Mouse (Mus musculus) liver, embryonic 14.5 days (tissue): ENCODE results near the gene Cby3. TPM values are rescaled to one million over a fixed set of nuclear protein-coding genes. Genes with fewer than 3 reads are reported as not detected.
"Not testable (repeated sequence)": the region's sequence is repeated elsewhere in the genome, so short reads cannot be mapped to it uniquely, and the experiment has no call there.

ENCODE experiments used
- ATAC-seq: fragments of 200-750 bp; cut with Nextera tagmentation; 2 replicates; pipeline ENCODE4 v1.8.0; 2017; ENCODE audit warnings: moderate number of reproducible peaks, mild to moderate bottlenecking, moderate library complexity; ENCODE audit not compliant: insufficient read depth
- DNase-seq, 3 experiments: peaks; one replicate each; pipeline ENCODE4 v3.0.0-alpha.2; 2012 to 2013; ENCODE audit warnings: low read depth in 3 of 3, low spot score in 3 of 3
- H3K27ac ChIP-seq: fragments of 300-500 bp; sonication (generic); 2 replicates; pipeline ENCODE4 v1.5.1; 2014; ENCODE audit warnings: moderate library complexity, mild to moderate bottlenecking, control low read depth, inconsistent platforms
- H3K27me3 ChIP-seq: fragments of 300-500 bp; sonication (generic); 2 replicates; pipeline ENCODE4 v1.6.1; 2014; ENCODE audit warnings: mild to moderate bottlenecking, low read length, moderate library complexity; ENCODE audit not compliant: control insufficient read depth, insufficient read depth
- H3K36me3 ChIP-seq: fragments of 300-500 bp; sonication (generic); replicated peaks from 2 replicates; pipeline ENCODE4 v1.6.1; 2014; ENCODE audit warnings: low read depth; ENCODE audit not compliant: control insufficient read depth, insufficient read depth
- H3K4me1 ChIP-seq, 2 experiments: fragments of 200-500 bp in 1 of 2; fragments of 300-500 bp in 1 of 2; sonication (generic) in 1 of 2; replicated peaks; 2 replicates each; pipeline ENCODE4 v1.6.1; 2012 to 2014; ENCODE audit warnings: antibody characterized with exemption in 1 of 2, inconsistent platforms in 1 of 2, low read length in 1 of 2; ENCODE audit not compliant: control insufficient read depth in 2 of 2, insufficient read depth in 2 of 2
- H3K4me2 ChIP-seq: fragments of 300-500 bp; sonication (generic); 2 replicates; pipeline ENCODE4 v1.6.1; 2014; ENCODE audit warnings: low read depth, mild to moderate bottlenecking, control low read depth, moderate library complexity
- H3K4me3 ChIP-seq, 2 experiments: fragments of 200-500 bp in 1 of 2; fragments of 300-500 bp in 1 of 2; sonication (generic) in 1 of 2; 2 replicates each; pipeline ENCODE4 v1.5.1; 2012 to 2014; ENCODE audit warnings: low read depth in 2 of 2, low read length in 2 of 2, mild to moderate bottlenecking in 2 of 2, control low read depth in 1 of 2, inconsistent platforms in 1 of 2, moderate library complexity in 1 of 2; ENCODE audit not compliant: insufficient read depth in 1 of 2
- H3K9ac ChIP-seq: fragments of 300-500 bp; sonication (generic); replicated peaks from 2 replicates; pipeline ENCODE4 v1.6.1; 2014; ENCODE audit warnings: mild to moderate bottlenecking, control low read depth, moderate library complexity
- H3K9me3 ChIP-seq: fragments of 300-500 bp; sonication (generic); 2 replicates; pipeline ENCODE4 v1.6.1; 2016; ENCODE audit warnings: low read length, mixed read lengths; ENCODE audit not compliant: control insufficient read depth
- CTCF ChIP-seq: IDR thresholded peaks from 2 replicates; pipeline ENCODE4 v1.5.1; 2016; ENCODE audit warnings: antibody characterized with exemption, low read depth, control low read depth
- EP300 ChIP-seq: IDR thresholded peaks from 2 replicates; pipeline ENCODE4 v1.6.1; 2016; ENCODE audit warnings: antibody characterized with exemption, low read depth
- WGBS: fragments of 180-500 bp; shearing (Covaris S2); extraction: QIAGEN DNeasy Blood & Tissue Kit; methylation state at CpG from one replicate; pipeline ENCODE4 v1.1.7; 2014; ENCODE audit not compliant: insufficient replicate concordance; 5-methylcytosine and 5-hydroxymethylcytosine counted together
- polyA plus RNA-seq, 2 experiments: library from polyadenylated mRNA; depleted of rRNA in 1 of 2; stranded (reverse) in 1 of 2; unstranded in 1 of 2; fragments of >200 nt; fragmentation: Nextera tagmentation in 1 of 2; extraction: Ambion mirVana in 1 of 2; gene quantifications; 2 replicates each; pipeline versions ENCODE4 v1.2.1 to v1.2.3; 2012 to 2014

Gene Cby3
- polyA plus RNA-seq, 2 experiments = not detected

DNA sequence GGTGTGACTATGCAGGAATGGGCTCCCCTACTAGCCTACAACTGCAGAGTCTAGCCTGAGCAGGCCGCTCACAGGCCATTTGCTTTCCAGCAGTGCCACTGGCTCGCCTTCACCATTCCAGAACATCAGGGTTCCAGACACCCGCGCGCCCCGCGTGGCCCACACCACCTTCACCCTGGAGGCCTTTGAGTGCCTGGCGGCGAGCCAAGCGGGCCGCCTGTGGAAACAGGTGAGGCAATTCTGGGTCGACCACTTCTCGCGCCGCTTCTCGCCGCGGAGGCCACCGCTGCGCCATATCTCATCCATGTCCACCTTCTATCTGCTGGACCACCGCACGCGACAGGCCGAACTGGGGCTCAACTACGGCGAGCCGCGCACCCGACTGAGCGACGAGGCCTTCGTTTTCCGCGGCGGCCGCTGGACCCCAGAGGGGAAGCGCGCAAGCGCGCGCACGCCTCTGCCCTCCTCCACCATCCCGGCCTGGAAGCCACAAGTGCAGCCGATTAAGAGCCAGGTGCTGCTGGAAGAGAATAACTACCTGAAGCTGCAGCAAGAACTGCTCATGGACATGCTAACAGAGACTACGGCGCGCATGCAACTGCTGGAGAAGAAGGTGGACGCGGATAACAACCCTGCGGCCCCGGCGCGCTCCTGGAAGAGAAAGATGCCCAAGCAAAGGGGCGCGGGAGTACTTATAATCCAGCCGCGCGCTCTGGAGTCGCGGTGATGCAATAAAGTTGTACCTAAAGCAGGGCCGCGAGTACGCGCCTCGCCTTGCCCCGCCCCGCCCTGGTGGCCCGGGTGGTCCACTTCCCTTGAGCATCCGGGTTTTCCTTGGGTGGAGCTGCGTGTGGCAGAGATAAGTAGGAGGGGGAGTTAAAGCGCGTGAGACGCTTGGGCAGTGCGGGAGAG is 4.9 kb downstream of the Cby3 start:
- DNase-seq (peak in 1 of 3 experiments; percentile 49), ATAC-seq (peak; percentile 24; the same call in 1 of the 2 replicates)
- H3K4me1 ChIP-seq = peaks cover 2 to 7% of the 10 kb centered on the region in 2 experiments; a peak in 2 of 4 replicates
- H3K4me2 ChIP-seq = peak overlapping the region; percentile 72
- H3K27ac ChIP-seq = no peak overlapping the region
- no peak for TF ChIP-seq EP300
- TF ChIP-seq CTCF = no peak
- no peaks in the 10 kb centered on the region for H3K36me3 ChIP-seq
- peak overlapping the region; percentile 52 to 56 for H3K4me3 ChIP-seq
- H3K9ac ChIP-seq = no peak overlapping the region; the same call in 1 of the 2 replicates
- 3% methylated on average over 74 of the region's 74 CpGs for WGBS
- H3K27me3 ChIP-seq = peaks cover 11% of the 10 kb centered on the region
- H3K9me3 ChIP-seq = no peaks in the 10 kb centered on the region

DNA sequence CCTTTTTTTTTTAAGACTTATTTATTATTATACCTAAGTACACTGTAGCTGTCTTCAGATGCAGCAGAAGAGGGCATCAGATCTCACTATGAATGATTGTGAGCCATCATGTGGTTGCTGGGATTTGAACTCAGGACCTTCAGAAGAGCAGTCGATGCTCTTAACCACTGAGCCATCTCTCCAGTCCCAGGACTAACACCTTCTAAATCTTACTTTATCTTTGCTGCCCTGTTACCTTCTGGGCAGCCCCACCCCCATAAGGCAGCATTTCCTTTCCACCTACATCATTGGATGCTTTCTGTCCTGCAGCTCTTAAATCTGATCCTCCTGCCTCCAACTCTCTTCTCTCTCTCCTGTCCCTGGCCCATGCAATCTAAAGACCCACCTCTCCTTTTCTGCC is 7.0 kb downstream of the Cby3 start:
- not testable (repeated sequence) for ATAC-seq, H3K36me3 ChIP-seq, H3K4me2 ChIP-seq, H3K4me1 ChIP-seq, DNase-seq, H3K27ac ChIP-seq, H3K4me3 ChIP-seq, H3K9ac ChIP-seq, H3K9me3 ChIP-seq
- H3K27me3 ChIP-seq = peaks cover 11% of the 10 kb centered on the region
- WGBS = 58% methylated on average over 1 of the region's 1 CpGs

DNA sequence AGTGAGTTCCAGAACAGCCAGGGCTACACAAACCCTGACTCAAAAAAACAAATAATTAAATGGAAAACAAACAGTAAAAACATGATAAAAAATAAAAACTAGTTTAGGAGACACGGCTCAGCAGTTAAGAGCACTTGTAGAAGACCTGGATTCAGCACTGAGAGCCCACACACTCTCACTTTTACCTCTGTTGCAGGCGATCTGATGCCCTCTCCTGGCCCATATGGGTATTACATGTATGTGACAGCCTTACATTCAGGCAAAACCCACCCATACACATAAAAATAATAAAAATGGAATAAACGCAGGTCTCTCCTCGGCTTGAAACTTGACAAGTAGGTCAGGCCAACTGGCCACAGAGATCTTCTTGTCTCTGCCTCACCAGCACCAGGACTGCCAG is 10.3 kb downstream of the Cby3 start:
- no peak; the same call in 1 of the 2 replicates for ATAC-seq

DNA sequence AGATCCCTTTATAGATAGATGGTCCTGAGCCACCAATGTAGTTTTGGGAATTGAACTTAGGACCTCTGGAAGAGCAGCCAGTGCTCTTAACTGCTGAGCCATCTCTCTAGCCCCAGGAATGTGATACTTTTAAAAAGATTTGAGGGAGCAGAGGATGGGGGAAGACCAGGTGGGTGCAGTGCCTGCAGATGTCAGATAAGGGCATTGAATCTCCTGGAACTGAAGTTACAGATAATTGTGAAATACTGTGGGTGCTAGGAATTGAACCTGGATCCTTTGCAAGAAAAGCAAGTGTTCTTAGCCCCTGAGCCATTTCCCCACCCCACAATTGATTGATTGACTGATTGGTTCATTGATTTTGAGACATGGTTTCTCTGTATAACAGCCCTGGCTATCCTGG is 11.1 kb downstream of the Cby3 start:
- H3K27ac ChIP-seq = no peak overlapping the region
- ATAC-seq = no peak
- DNase-seq = no peak

More for the DNA sequence above, 10.3 kb downstream of the Cby3 start:
- 7% methylated on average over 4 of the region's 4 CpGs for whole genome bisulfite sequencing
- Histone ChIP-seq H3K27ac (no peak overlapping the region), H3K9me3 (no peaks in the 10 kb centered on the region), H3K9ac (no peak overlapping the region), H3K4me3 (no peak overlapping the region), H3K27me3 (peaks cover 2% of the 10 kb centered on the region; the same call in 1 of the 2 replicates), H3K36me3 (no peaks in the 10 kb centered on the region), H3K4me1 (peaks cover 0 to under 1% of the 10 kb centered on the region in 2 experiments; a peak in 1 of 4 replicates), H3K4me2 (no peak overlapping the region)
- TF ChIP-seq CTCF = peak; percentile 91
- TF ChIP-seq EP300 = no peak
- DNase-seq = peak; percentile 60 to 63 (median 63)

DNA sequence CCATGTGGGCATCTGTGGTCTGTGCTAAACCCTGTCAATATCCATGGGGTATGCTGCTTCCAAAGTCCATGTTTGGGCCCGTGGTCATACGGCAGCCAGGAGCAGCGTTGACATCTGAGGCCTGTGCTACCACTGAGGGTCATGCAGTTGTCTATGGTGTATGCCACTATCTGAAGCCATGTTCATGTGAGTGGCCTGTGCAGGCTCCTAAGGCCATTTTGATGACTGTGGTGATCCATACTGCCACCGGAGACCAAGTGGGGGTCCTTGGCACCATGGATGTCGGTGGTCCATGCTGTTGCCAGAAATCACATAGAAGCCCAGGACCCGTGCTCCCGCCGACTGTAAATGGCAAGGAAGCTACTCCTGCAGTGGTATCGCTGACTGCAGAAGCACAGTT is 13.3 kb downstream of the Cby3 start:
- H3K27ac ChIP-seq = no peak overlapping the region
- H3K9me3 ChIP-seq = no peaks in the 10 kb centered on the region
- peaks cover 0 to 6% of the 10 kb centered on the region in 2 experiments; a peak in 1 of 4 replicates for H3K4me1 ChIP-seq
- H3K4me3 ChIP-seq = no peak overlapping the region
- ATAC-seq = no peak
- DNase-seq = no peak
- H3K9ac ChIP-seq = no peak overlapping the region
- no peaks in the 10 kb centered on the region for H3K36me3 ChIP-seq
- no peaks in the 10 kb centered on the region for H3K27me3 ChIP-seq
- TF ChIP-seq CTCF (no peak), EP300 (no peak)
- WGBS = 78% methylated on average over 9 of the region's 9 CpGs
- no peak overlapping the region for H3K4me2 ChIP-seq

More for the DNA sequence above, 11.1 kb downstream of the Cby3 start:
- no peaks in the 10 kb centered on the region for H3K27me3 ChIP-seq
- no peak for TF ChIP-seq EP300
- TF ChIP-seq CTCF = no peak
- H3K36me3 ChIP-seq = no peaks in the 10 kb centered on the region
- H3K9ac ChIP-seq = no peak overlapping the region
- H3K4me3 ChIP-seq = no peak overlapping the region
- H3K4me1 ChIP-seq = peaks cover 0 to 1% of the 10 kb centered on the region in 2 experiments; a peak in 1 of 4 replicates
- no peak overlapping the region for H3K4me2 ChIP-seq
- no peaks in the 10 kb centered on the region for H3K9me3 ChIP-seq
